Mouse (Mus musculus) adrenal gland, adult (tissue): ENCODE data around the gene Mapk12.

Source experiments
- DNase-seq, 2 experiments: peaks; one replicate each; pipeline ENCODE4 v3.0.0; 2022 to 2023; ENCODE audit warnings: low spot score in 1 of 2; ENCODE audit not compliant: inconsistent age in 2 of 2

Mapk12 gene

GRCm38 (mm10) chr15:89141443-89141842 lies 940 bp upstream of the Mapk12 start:
- DNase-seq = no peak

GRCm38 (mm10) chr15:89140048-89140658 lies 350 bp downstream of the Mapk12 start:
- DNase-seq = peak in 1 of 2 experiments; percentile 74

GRCm38 (mm10) chr15:89138531-89138930 lies 2.0 kb downstream of the Mapk12 start:
- DNase-seq = no peak

GRCm38 (mm10) chr15:89138046-89138405 lies 2.5 kb downstream of the Mapk12 start:
- DNase-seq = no peak

GRCm38 (mm10) chr15:89137378-89138045 lies 3.0 kb downstream of the Mapk12 start:
- no peak for DNase-seq

GRCm38 (mm10) chr15:89136461-89137155 lies 3.9 kb downstream of the Mapk12 start:
- DNase-seq = no peak

GRCm38 (mm10) chr15:89131316-89131715 lies 9.2 kb downstream of the Mapk12 start:
- no peak for DNase-seq

- no peak for DNase-seq
These were observed 10.3 kb downstream of the Mapk12 start for GRCm38 (mm10) chr15:89130245-89130644.

GRCm38 (mm10) chr15:89128382-89129350 lies 11.8 kb downstream of the Mapk12 start, which contains the start of gene Hdac10:
Gene Hdac10 (minus strand): TSS chr15:89128700.
- DNase-seq = peak; percentile 86 to 97

- DNase-seq = no peak
These were observed 13.1 kb downstream of the Mapk12 start for GRCm38 (mm10) chr15:89127364-89127940.

GRCm38 (mm10) chr15:89126622-89127021 lies 13.9 kb downstream of the Mapk12 start:
- DNase-seq = no peak

GRCm38 (mm10) chr15:89125351-89125750 lies 15.2 kb downstream of the Mapk12 start:
- DNase-seq = no peak

- DNase-seq = no peak
These were observed 16.2 kb downstream of the Mapk12 start for GRCm38 (mm10) chr15:89124312-89124711.

- peak; percentile 41 to 66 for DNase-seq
These were observed 16.9 kb downstream of the Mapk12 start for GRCm38 (mm10) chr15:89123595-89123994.

GRCm38 (mm10) chr15:89122649-89123366 lies 17.7 kb downstream of the Mapk12 start, which contains the start of gene Tubgcp6:
Gene Tubgcp6 (minus strand): TSS chr15:89123112.
- peak; percentile 95 to 98 for DNase-seq

- DNase-seq = no peak
These were observed 22.5 kb downstream of the Mapk12 start for GRCm38 (mm10) chr15:89118007-89118406.

GRCm38 (mm10) chr15:89110147-89110546 lies 30.4 kb downstream of the Mapk12 start:
- DNase-seq = peak; percentile 74 to 90

- no peak for DNase-seq
These were observed 33.5 kb downstream of the Mapk12 start for GRCm38 (mm10) chr15:89106976-89107375.

- DNase-seq = no peak
These were observed 34.4 kb downstream of the Mapk12 start for GRCm38 (mm10) chr15:89106073-89106472.

- no peak for DNase-seq
These were observed 36.1 kb downstream of the Mapk12 start for GRCm38 (mm10) chr15:89104425-89104824.
